Mouse (Mus musculus): Measurements from ENCODE around the gene Bbx.

- no peak for TF ChIP-seq MAFK (IDR thresholded peaks at IDR 0.05; ENCODE audit: insufficient read depth, low read depth, low read length)
- TF ChIP-seq HCFC1 (IDR thresholded peaks at IDR 0.05; ENCODE audit: borderline replicate concordance, insufficient read depth, low read length), result no peak
- no peak for TF ChIP-seq ZC3H11A (IDR thresholded peaks at IDR 0.05; ENCODE audit: borderline replicate concordance, low read depth, low read length)
Observed at GRCm38 (mm10) chr16:50272813-50273212, 159.4 kb downstream of the Bbx start.
